Mouse (Mus musculus) myocyte (in vitro differentiated cells): ENCODE results near the gene Morc3.

Source experiments
- CEBPB ChIP-seq: IDR thresholded peaks from 2 replicates; pipeline ENCODE4 v1.6.1; 2011; ENCODE audit warnings: mild to moderate bottlenecking, moderate library complexity; ENCODE audit not compliant: poor library complexity, insufficient read depth, severe bottlenecking
- MAX ChIP-seq: IDR thresholded peaks from one replicate; pipeline ENCODE4 v1.6.1; 2011; ENCODE audit warnings: low read depth, mild to moderate bottlenecking, control low read depth
- POLR2A ChIP-seq: IDR thresholded peaks from one replicate; pipeline ENCODE4 v1.6.1; 2011; ENCODE audit warnings: low read depth, mild to moderate bottlenecking, control low read depth, moderate library complexity; ENCODE audit not compliant: insufficient read length
- POLR2AphosphoS2 ChIP-seq: IDR thresholded peaks from one replicate; pipeline ENCODE4 v1.6.1; 2011; ENCODE audit warnings: low read depth, control low read depth; ENCODE audit not compliant: insufficient read length
- USF1 ChIP-seq: IDR thresholded peaks from one replicate; pipeline ENCODE4 v1.6.1; 2011; ENCODE audit warnings: low read depth, mild to moderate bottlenecking, control low read depth, moderate library complexity

DNA sequence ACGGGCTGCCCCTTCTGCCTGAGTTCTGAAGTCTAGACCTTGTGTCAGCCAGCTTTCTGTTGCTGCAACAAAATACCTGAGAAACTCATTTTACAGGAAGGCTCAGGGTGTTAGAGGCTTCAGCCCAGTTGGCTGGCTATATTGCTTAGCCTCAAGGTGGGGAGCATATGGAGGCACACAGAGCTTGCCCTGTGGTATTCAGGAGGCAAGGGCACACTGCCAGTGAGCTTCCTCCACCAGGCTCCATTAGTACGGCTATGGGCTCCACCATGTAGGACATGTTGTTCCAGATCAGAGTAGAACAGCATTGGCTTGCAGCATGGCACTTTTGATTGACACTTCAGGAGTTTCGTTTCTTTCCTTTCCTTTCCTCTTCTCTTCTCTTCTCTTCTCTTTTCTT is 32.9 kb upstream of the Morc3 start:
- TF ChIP-seq POLR2A (no peak), MAX (no peak), POLR2AphosphoS2 (no peak), CEBPB (no peak), USF1 (no peak)
